Mouse (Mus musculus) thymus, adult 2 months (tissue): ENCODE measurements at regions not wholly inside any gene's neighbourhood (a gene's known extent, or its start where the extent isn't known, plus 50 kb on each side); places are given as distances from the start of the nearest gene placed in this dataset.

Experiments used
- CTCF ChIP-seq: fragments of 200-500 bp; IDR thresholded peaks from 2 replicates; pipeline ENCODE4 v1.5.1; 2012; ENCODE audit warnings: mild to moderate bottlenecking, control low read depth, low read length, moderate library complexity, borderline replicate concordance; ENCODE audit not compliant: control insufficient read depth, poor library complexity, insufficient read depth; ENCODE audit errors: extremely low read depth
- POLR2A ChIP-seq: fragments of 200-500 bp; IDR thresholded peaks from 2 replicates; pipeline ENCODE4 v1.6.1; 2012; ENCODE audit warnings: mild to moderate bottlenecking, low read length, control low read depth, moderate library complexity; ENCODE audit not compliant: control insufficient read depth, poor library complexity, insufficient read depth; ENCODE audit errors: extremely low read depth

- TF ChIP-seq CTCF = no peak
- TF ChIP-seq POLR2A = no peak
Observed at GRCm38 (mm10) chr8:126715666-126716065, 121.9 kb upstream of the Irf2bp2 start.
